Comparison of ENCODE assay signal across 24 mouse cellular contexts in genomic region chr6:18127206-18127983, GRCm38 (mm10). TPM values are rescaled to one million over a fixed set of nuclear protein-coding genes. Genes with fewer than 3 reads are reported as not detected.
"Had no signal": no experiment of that assay in that cellular context is flagged by ENCODE, and none has a peak within 500 bp of the region (broad histone marks: within the 10 kb centered on the region; RNA-seq: fewer than 3 reads in every experiment).

No protein-coding gene starts in this region.

- H3K36me3 ChIP-seq: intestine, embryonic 15.5 days; limb, embryonic 12.5 days; limb, embryonic 15.5 days; midbrain, embryonic 12.5 days; midbrain, embryonic 15.5 days; neural tube, embryonic 12.5 days; neural tube, embryonic 15.5 days had no signal

- H3K4me1 ChIP-seq: intestine, embryonic 15.5 days; limb, embryonic 12.5 days; limb, embryonic 15.5 days; midbrain, embryonic 12.5 days; midbrain, embryonic 15.5 days; neural tube, embryonic 12.5 days; neural tube, embryonic 15.5 days had no signal

- ATAC-seq: intestine, embryonic 15.5 days; liver, postnatal 0 days; lung, postnatal 0 days; midbrain, embryonic 15.5 days had no signal

- H3K27me3 ChIP-seq: intestine, embryonic 15.5 days; limb, embryonic 12.5 days; limb, embryonic 15.5 days; midbrain, embryonic 12.5 days; midbrain, embryonic 15.5 days; neural tube, embryonic 12.5 days; neural tube, embryonic 15.5 days had no signal

- H3K9me3 ChIP-seq: intestine, embryonic 15.5 days; limb, embryonic 12.5 days; limb, embryonic 15.5 days; midbrain, embryonic 12.5 days; midbrain, embryonic 15.5 days; neural tube, embryonic 12.5 days; neural tube, embryonic 15.5 days had no signal

- H3K4me2 ChIP-seq: intestine, embryonic 15.5 days; limb, embryonic 12.5 days; limb, embryonic 15.5 days; liver, embryonic 11.5 days; lung, embryonic 14.5 days; midbrain, embryonic 12.5 days; midbrain, embryonic 15.5 days; neural tube, embryonic 12.5 days; neural tube, embryonic 15.5 days had no signal

- DNase-seq: kidney, postnatal 4 days; left cerebral cortex, postnatal 4 days; liver, postnatal 0 days; thymus, postnatal 36 days had no signal

- H3K9ac ChIP-seq: intestine, embryonic 15.5 days; limb, embryonic 12.5 days; limb, embryonic 15.5 days; liver, embryonic 14.5 days; liver, postnatal 0 days; lung, embryonic 14.5 days; midbrain, embryonic 12.5 days; midbrain, embryonic 15.5 days; neural tube, embryonic 12.5 days; neural tube, embryonic 15.5 days had no signal

- H3K4me3 ChIP-seq: intestine, embryonic 15.5 days; limb, embryonic 12.5 days; limb, embryonic 15.5 days; midbrain, embryonic 12.5 days; midbrain, embryonic 15.5 days; neural tube, embryonic 12.5 days; neural tube, embryonic 15.5 days had no signal

- H3K27ac ChIP-seq: intestine, embryonic 15.5 days; limb, embryonic 12.5 days; limb, embryonic 15.5 days; liver, embryonic 14.5 days; macrophage; midbrain, embryonic 12.5 days; midbrain, embryonic 15.5 days; neural tube, embryonic 12.5 days; neural tube, embryonic 15.5 days had no signal

RNA-seq across cellular contexts. Expression of gene Asz1, which starts 18.5 kb away (rescaled TPM):
- total RNA-seq: layer of hippocampus, adult 18-20 months; layer of hippocampus, postnatal 14 days; left cerebral cortex, adult 8-10 months; left cerebral cortex, postnatal 14 days; left cerebral cortex, postnatal 4 days; megakaryocyte, adult 5-6 weeks had no signal
- polyA plus RNA-seq: limb, embryonic 12.5 days; limb, embryonic 15.5 days; liver, embryonic 14.5 days; liver, postnatal 0 days; macrophage; midbrain, embryonic 12.5 days; midbrain, embryonic 15.5 days; neural tube, embryonic 12.5 days; neural tube, embryonic 15.5 days; small intestine, adult 2 months; spleen, adult 2 months; stomach, embryonic 16.5 days had no signal

RNA-seq across cellular contexts. Expression of gene Cftr, which starts 43.1 kb away (rescaled TPM):
- total RNA-seq: megakaryocyte, adult 5-6 weeks had no signal
- polyA plus RNA-seq: macrophage had no signal
